Mouse (Mus musculus) kidney, adult 18-20 months (tissue): ENCODE measurements at regions not wholly inside any gene's neighbourhood (a gene's known extent, or its start where the extent isn't known, plus 50 kb on each side); places are given as distances from the start of the nearest gene placed in this dataset.
A peak's percentile ranks its signal among the peaks of the same experiment; 100 is the strongest.

Experiments
- DNase-seq: peaks from one replicate; pipeline ENCODE4 v3.0.0; 2021

DNA sequence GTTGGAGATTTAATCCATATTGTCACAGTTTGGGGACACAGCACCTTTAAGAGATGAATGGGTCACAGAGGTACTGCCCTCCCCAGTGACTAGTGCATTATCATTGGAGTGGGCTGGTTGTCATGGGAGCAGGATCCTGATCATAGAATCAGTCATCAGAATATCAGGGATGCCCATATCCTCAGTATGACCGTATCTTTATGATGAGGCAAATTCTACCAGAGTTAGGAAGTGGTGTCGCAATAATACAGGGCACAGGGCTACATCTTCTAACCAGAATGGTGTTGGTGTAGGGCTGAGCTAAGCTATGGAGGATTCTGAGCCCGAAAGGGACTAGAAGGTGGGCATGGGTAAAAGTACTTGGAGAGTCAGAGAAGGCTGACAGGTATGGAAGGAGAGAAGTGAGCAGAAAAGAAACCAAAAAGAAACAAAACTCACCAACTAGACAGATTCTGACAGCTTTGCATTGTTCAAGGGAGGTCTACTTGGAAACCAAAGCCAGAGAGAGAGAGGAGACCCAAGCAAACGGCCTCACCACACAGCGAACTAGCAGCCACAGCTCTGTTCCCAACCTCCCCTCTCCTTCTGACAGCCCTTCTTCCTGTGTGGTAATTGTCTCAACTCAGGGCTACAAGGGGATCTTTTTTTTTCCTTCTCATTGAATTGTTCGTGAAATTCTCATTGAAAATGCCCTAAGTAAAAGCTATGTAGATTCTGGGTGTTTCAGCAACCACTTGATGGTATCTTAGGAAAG, 129.2 kb downstream of the Lrrc30 start:
- no peak for DNase-seq

DNA sequence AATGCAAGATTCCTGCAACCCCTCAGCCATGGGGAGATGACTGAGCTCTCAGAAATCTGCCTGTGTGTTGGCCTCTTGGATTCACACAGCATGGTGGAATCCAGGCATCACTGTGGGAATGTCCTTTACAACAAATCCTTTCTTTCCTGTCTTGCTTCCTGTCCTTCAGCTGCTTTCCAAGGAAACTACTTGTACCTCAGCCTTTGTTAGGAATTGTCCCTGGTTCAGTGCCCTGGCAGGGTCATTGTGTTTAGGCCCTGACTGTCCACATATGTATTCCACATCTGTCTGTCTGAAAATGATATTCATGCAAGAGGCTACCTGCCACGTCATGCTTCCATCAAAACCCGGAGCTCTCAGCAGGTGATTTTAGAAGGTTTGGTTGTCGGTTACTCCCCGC, 129.9 kb downstream of the Lrrc30 start:
- no peak for DNase-seq

DNA sequence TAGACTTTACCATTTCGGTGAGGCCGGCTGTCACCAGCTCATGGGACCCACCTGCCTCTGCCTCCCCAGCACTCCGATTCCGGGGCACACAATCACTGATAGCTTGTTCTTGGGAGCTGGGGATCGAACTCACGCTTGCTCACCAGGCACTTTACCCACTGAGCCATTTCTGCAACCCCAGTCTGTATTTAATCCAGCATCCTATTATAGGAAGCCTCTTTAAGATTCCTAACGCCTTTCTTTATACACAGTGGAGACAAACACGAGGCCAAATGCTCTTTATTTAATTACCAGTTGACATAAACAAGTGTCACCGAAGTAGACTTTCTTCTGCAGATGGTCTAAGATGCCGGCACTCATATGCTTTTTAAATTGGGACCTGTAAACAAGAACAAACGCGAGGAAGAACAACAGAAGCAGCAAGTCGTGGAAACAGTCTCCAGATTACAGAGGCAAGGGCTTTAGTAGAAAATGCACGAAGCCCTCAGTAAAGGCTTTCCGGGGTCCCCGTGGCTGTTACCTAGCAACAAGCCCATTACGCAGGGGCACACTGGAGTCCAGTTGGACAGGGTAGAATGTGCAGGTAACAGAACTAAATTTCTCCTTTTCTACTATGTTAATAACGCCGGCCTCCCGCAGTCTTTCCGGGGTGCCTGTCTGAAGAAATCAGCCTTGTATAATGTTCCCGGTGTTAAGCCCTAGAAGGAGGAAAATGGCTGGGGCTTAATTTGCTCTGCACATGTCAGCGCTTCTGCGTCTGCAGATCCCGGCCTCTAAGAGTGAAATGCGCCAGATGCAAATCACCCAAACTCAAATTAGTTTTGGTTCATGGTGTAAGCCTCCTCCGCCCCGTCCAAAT, 132.5 kb downstream of the Lrrc30 start:
- DNase-seq = no peak

DNA sequence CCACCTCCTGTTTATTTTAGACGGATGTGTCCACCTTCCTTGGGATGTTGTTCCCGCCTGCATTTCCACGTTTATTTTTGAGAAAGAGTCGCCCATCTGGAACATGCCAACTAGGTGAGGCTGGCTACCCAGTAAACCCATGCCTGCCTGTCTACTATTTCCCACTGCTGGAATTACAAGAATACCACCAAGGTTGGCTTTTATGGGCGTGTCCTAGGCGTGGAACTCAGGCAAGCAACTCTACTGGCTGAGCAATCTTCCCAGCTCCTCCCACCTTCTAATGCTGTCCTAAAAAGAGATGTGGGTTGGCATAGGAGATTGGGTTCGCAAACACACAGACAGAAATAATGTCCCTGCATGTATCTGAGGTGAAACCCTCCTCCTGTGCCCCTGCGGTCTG, 135.1 kb downstream of the Lrrc30 start:
- DNase-seq = no peak

DNA sequence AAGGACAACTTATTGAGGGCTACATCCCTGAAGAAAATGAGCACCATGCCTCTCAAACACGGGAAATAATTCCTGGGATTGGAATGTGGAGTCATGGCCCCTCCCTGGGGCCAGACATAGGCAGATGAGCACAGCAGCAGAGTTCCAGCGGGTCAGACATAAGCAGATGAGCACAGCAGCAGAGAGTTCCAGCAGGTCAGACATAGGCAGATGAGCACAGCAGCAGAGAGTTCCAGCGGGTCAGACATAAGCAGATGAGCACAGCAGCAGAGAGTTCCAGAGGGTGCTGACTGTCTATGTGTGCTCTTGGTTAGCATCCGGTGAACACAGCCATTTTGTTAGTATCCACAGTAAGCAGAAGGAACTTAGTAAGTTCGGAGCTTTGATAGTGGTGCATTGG, 126.2 kb upstream of the Ptprm start:
- DNase-seq = no peak

DNA sequence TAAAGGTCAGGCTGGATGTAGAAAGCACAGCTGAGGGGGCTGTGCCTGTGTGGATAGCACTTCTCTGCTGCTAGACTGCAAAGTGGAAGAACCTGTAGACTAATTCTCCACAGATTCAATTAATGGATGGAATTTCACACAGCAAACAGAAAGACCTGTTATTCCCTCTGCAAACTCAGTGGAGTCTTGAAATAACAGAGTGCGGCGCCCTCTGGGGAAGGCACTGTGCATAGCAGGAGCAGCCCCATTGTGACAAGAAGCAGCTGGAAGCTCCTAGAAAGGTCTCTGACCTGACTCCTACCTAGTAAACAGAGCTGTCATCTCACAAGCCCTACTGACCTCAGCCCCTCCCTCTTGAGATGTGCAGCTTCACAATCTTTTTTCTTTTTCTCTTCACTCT, 118.9 kb upstream of the Ptprm start:
- DNase-seq = peak; percentile 77

DNA sequence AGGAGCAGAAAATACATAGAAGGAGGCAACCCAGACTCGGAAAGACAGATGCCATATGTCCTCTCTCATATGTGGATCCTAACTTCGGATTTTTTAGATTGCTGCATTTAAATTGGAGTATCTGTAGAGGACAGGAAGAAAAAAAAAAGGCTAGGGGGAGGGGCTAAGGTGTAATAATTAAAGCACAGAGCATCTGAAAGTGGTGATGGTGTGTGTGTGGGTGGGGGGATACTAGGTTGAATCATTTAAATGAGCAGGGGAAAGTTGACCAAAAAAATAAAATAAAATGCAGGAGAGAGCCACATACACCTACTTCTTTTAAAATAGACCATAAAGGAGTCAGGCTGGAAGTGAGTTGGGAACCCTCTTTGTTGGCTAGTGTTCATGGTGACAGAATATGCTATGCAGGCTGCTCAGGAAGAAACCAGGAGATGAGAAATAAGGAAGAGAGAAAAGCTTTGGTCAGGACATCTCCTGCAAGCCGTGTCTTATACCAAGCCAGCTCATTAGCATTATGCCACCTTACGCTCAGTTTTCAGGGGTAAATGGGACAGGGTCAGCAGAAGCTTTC, 104.7 kb upstream of the Ptprm start:
- DNase-seq = no peak

DNA sequence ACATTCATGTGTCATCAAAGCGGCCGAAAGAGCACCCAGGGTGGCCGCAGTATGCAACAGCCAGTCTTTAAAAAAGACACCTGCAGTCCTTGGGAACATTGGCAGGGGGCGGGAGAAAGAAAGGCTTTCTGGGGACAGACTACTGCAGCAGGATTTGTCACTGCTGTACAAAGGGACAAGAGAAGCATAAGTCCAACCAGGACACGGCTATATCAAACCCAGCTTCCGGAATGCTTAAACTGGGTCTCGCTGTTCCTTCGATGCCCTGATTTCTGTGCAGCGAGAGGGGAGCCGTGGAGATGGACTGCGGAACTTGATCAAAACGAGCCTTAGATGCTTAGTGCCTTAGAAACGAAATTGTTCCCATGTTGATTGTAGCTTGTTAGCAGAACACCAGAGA, 97.7 kb upstream of the Ptprm start:
- no peak for DNase-seq

DNA sequence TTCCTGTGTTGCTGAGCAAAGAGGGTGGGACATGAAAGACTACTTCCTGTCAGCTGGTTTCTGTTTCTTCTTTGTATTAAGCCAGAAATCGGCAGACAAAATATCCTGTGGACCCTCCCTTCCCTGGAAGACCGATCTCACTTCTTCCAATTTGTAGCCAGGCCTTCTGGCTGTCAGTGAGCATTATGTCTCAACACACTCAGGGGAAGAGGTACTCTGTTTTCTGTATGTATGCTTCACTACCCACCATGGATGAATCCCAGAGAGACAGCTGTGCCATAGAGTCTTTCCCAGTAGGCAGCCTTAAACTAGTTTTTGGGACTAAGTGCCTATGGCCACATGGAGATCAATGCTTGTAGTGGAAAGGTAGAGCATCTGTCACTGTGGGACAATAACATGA, 96.8 kb upstream of the Ptprm start:
- no peak for DNase-seq

DNA sequence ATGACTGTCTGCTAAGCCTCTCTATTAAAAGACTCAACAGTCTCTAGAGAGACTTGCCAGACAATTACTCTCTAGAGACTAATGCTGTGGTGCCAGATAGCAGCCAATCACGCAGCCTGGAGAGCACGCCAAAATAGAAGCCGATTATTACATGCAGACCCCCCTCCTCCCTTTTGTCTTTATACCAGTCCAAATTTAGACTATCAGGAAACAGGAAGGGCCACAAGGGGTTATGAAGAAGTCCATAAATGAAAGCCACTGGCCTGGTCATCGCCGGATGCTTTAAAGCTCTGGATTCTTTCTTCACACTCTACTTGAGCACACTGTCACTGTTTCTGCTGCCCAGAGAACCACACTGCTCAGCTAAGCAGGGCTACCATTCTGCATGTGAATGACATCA, 95.8 kb upstream of the Ptprm start:
- DNase-seq = no peak

DNA sequence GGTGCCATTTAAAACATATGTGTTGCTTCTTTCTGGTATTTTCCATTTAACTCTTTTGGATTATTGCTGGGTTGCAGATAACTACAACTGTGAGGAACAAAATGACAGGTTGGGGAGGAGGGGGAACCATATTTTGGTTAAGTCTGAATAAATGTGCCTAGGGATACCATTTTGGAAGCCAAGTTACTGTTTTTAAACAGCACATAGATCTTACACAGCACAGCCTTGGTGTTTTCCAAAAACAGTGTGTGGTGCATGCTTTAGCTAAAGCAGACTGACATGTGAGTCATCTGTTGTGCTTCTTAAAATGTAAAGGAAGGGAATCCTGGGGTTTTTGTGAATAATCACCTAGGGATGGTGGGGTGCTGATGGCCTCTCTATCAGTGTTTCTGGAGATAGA, 91.7 kb upstream of the Ptprm start:
- DNase-seq = no peak

DNA sequence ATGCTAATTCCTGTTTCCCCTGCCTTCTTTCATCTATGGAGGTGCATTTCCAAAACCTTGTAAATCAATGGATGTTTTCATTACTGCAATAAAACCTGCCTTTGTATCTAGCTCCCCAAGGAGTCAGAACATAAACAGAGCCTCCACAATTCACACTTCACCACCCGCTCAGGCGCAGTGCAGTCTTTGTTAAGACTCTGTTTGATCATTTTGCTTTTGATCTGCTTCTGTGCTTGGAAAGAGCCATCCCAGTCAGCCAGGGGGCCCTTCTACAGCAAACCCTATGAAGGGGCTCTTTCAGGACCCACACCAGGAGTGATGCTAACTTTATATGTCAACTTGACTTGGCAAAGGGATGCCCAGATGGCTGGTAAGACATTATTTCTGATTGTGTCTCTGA, 86.7 kb upstream of the Ptprm start:
- DNase-seq = no peak

DNA sequence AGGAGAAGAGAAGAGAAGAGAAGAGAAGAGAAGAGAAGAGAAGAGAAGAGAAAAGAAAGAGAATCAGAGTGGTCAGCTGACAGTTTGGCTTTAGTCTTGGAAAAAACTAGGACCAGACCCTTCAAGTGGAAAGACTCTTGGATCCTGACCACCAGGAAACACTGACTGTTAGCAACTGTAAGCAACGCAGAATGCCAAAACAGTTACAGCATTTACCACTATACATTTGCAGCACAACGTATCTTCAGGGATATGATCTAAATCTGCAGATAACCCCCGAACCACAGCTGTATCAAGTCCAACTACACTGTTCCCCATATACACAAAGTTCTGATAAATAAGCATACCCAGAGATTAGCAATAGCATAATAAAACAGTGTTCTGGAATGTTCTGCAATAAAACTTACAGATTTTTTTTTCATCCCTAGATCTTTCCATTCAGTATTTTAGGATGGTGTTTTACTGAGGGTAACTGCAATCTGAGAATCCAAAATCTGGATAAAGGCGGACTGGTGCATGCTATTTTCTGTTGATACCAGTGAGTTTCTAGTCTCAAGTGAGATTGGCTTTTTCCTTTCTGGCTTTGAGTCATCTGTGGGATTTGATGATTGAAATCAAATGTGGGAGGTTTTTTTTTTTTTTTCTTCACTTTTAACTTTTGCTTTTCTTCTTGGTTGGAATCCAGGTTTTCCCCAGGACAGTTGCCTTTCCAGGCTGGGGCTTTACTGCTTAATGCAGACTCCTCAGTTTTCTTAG, 65.9 kb upstream of the Ptprm start:
- no peak for DNase-seq

DNA sequence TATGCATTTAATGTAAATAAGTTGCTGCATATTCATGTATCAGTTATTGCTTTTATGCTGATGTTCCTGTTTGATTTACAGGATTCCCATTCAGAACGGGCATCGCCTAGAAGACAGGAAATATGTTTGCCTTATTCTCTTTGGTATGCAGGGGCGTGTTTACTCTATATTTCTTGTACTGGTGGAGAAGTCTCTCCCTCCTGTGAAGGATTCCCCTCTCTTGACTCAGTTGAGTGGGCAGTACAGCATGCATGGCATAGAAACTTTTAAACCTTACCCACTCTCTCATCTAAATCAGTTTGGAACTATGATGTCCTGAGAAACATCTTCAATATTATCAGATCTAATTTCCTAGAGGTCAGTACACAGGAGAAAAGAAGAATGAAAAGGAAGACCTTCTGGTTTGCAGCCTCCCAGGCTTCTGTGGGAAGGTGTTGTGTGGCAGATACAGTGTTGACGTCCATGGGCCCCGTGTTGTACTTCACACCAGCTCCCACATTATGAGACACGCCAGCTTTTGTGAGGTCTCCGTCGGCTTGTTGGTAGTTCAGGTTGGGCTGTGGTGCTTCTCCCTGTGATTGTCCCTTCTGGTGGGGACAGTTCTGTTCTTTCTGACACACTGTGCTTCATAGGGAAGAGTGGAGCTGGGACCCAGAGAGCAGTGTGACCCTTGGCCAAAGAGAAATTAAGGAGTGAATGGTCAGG, 58.4 kb upstream of the Ptprm start:
- no peak for DNase-seq

DNA sequence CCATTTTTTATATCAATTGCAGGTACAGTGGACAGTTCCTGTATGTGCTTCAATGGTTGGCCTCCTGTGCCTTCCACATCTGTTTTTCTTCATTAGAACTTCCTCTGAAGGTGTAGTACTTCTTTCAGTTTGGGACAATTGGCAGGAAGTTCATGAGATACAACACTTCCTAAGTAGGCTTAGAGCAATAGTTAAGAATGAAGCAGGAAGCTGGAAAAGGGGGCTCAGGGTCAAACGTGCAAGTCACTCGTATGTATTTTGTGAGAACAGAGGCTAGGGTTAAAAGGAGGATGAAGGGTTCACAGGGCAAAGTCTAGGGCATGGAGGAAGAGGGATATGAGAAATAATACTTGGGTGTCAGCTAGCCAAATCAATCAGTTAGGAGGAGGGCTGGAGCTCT, 55.7 kb upstream of the Ptprm start:
- DNase-seq = no peak

DNA sequence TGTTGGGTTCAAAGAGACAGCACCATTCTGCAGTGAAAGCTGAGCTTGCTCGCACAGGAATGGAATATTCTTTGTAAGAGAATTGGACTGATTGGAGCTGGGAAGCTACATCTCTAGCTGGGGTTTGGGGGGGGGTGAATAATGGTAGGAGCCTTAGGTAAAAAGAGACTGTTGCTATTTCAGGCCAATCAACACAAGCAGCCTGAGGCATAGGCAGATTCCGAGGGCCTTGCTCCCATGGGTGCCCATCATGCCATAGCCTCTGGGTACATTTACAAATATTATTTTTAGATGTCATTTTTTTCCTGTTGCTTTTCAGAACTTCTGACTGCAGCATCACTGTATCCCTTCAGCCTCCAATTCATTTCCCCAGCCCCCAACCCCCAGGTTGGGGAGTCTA, 51.7 kb upstream of the Ptprm start:
- DNase-seq = no peak
